Mouse (Mus musculus): ENCODE results near the gene Dph2. TPM values are rescaled to one million over a fixed set of nuclear protein-coding genes. Genes with fewer than 3 reads are reported as not detected.
A peak's percentile ranks its signal among the peaks of the same experiment; 100 is the strongest.

The Dph2 gene
- polyA plus RNA-seq, 1 experiment from 2014 or later = 24.8 TPM

- WGBS = 85% methylated on average over 3 of the region's 3 CpGs
- Histone ChIP-seq H3K36me3 (replicated peaks) (no peaks in the 10 kb centered on the region), H3K4me1 (peaks cover 17% of the 10 kb centered on the region), H3K27ac (replicated peaks) (no peak overlapping the region), H3K27me3 (replicated peaks; ENCODE audit: low read depth, poor library complexity, severe bottlenecking) (peaks cover 18% of the 10 kb centered on the region), H3K9me3 (no peaks in the 10 kb centered on the region), H3K4me3 (no peak overlapping the region)
- no peak for DNase-seq (ENCODE audit: low spot score)
These were observed 26.4 kb upstream of the Dph2 start for GRCm38 (mm10) chr4:117918261-117918660.

- Histone ChIP-seq H3K27me3 (replicated peaks; ENCODE audit: low read depth, poor library complexity, severe bottlenecking) (peaks cover 14% of the 10 kb centered on the region), H3K9me3 (no peaks in the 10 kb centered on the region), H3K27ac (replicated peaks) (no peak overlapping the region), H3K36me3 (replicated peaks) (peaks cover under 1% of the 10 kb centered on the region; the same call in 1 of the 2 replicates), H3K4me1 (peaks cover 22% of the 10 kb centered on the region), H3K4me3 (no peak overlapping the region)
- no peak for DNase-seq (ENCODE audit: low spot score)
- 89% methylated on average over 4 of the region's 4 CpGs for WGBS
These were observed 26.0 kb upstream of the Dph2 start for GRCm38 (mm10) chr4:117917847-117918246.

GRCm38 (mm10) chr4:117917402-117917801 lies 25.6 kb upstream of the Dph2 start:
- Histone ChIP-seq H3K9me3 (no peaks in the 10 kb centered on the region), H3K36me3 (replicated peaks) (peaks cover 5% of the 10 kb centered on the region), H3K27me3 (replicated peaks; ENCODE audit: low read depth, poor library complexity, severe bottlenecking) (peaks cover 10% of the 10 kb centered on the region), H3K27ac (replicated peaks) (no peak overlapping the region), H3K4me1 (peaks cover 26% of the 10 kb centered on the region), H3K4me3 (no peak overlapping the region)
- 85% methylated on average over 4 of the region's 4 CpGs for WGBS
- no peak for DNase-seq (ENCODE audit: low spot score)

DNA sequence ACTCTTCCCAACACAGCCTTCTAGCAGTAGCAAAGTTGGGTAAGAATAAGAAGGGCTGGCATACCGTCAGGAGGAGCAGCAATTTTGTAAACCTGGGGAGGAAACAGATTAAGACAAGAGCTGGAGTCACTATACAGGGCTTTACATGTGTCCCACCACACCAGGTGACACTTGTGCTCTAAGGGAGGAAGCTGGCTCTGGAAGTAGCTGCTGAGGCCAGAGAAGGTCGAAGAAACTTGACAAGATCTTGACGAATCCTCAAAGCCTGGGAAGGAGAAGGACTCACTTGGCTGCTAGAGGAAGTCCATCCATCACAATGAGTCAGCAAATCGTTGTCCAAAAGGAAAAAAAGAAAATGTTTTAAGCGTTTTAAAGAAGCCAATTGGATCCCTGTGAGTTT lies 24.6 kb upstream of the Dph2 start:
- no peak overlapping the region for H3K4me3 ChIP-seq
- DNase-seq (ENCODE audit: low spot score) = no peak
- peaks cover 16% of the 10 kb centered on the region for H3K36me3 ChIP-seq (replicated peaks)
- no peak overlapping the region for H3K27ac ChIP-seq (replicated peaks)
- peaks cover 31% of the 10 kb centered on the region for H3K4me1 ChIP-seq
- 87% methylated on average over 5 of the region's 5 CpGs for WGBS
- H3K27me3 ChIP-seq (replicated peaks; ENCODE audit: low read depth, poor library complexity, severe bottlenecking) = 0 out of 2 replicates have a peak, but pooled peaks cover under 1% of the 10 kb centered on the region
- H3K9me3 ChIP-seq = no peaks in the 10 kb centered on the region

GRCm38 (mm10) chr4:117915489-117916105 lies 23.8 kb upstream of the Dph2 start:
- peak; percentile 19 for DNase-seq (ENCODE audit: low spot score)
- peaks cover 31% of the 10 kb centered on the region for H3K4me1 ChIP-seq
- H3K4me3 ChIP-seq = peak overlapping the region; percentile 88
- no peaks in the 10 kb centered on the region for H3K27me3 ChIP-seq (replicated peaks; ENCODE audit: low read depth, poor library complexity, severe bottlenecking)
- H3K36me3 ChIP-seq (replicated peaks) = peaks cover 23% of the 10 kb centered on the region
- H3K27ac ChIP-seq (replicated peaks) = peak overlapping the region; percentile 98
- no peaks in the 10 kb centered on the region for H3K9me3 ChIP-seq
- whole genome bisulfite sequencing = 9% methylated on average over 19 of the region's 19 CpGs

DNA sequence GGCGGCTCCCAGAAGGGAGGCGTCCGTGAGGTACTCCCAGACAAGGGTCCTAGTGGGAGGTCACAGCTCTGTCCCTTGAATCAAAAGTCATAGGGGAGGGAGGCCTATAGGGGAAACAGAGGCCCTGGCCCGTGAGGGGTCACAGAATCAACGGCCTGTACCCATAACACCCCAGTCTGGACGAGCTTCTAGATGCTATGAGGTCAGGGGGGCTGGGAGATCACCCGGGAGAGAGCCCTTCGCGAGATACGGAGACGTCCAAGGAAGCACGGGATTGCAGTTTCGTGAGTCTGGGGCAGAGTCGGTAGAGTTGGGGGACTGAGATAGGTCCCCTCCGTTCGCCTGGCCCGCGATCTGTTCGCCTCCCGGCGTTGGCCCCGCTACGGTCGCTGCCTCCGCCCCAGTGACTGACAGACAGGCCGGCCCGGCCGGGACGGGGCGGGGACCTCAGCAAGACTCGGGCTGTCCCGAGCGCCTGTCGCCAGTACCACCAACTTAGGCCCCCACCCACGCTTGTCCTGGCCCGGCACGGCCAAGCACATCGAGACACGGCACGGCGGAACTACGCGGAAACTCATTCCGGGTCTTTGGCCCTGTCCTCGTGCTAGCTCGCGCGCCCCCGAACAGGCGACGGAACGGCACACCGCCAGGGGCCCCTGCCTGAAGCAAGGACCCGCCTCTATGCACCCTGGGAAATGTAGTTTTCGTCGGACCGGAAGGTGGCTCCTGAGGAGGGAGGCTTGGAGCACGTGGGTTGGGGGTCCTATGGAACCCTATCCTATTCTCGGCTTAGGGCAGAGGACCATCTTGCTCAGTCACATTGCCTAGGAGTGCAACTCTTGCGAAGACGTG lies 23.0 kb upstream of the Dph2 start, which contains the start of gene Ipo13:
Gene Ipo13 (minus strand): TSS at position 409 of the 852 bp plus-strand sequence.
- Histone ChIP-seq H3K27ac (replicated peaks) (peak within 1 kb of the TSS; percentile 98), H3K9me3 (no peaks in the 10 kb centered on the region), H3K4me3 (peak within 1 kb of the TSS; percentile 88), H3K4me1 (peaks cover 31% of the 10 kb centered on the region), H3K27me3 (replicated peaks; ENCODE audit: low read depth, poor library complexity, severe bottlenecking) (no peaks in the 10 kb centered on the region), H3K36me3 (replicated peaks) (peaks cover 31% of the 10 kb centered on the region)
- DNase-seq (ENCODE audit: low spot score) = peak; percentile 94
- under 1% methylated on average over 61 of the region's 61 CpGs for WGBS

GRCm38 (mm10) chr4:117914031-117914430 lies 22.2 kb upstream of the Dph2 start:
- no peak for DNase-seq (ENCODE audit: low spot score)
- Histone ChIP-seq H3K27ac (replicated peaks) (peak overlapping the region; percentile 98), H3K4me1 (peaks cover 35% of the 10 kb centered on the region), H3K27me3 (replicated peaks; ENCODE audit: low read depth, poor library complexity, severe bottlenecking) (no peaks in the 10 kb centered on the region), H3K4me3 (peak overlapping the region; percentile 88), H3K36me3 (replicated peaks) (peaks cover 39% of the 10 kb centered on the region), H3K9me3 (no peaks in the 10 kb centered on the region)
- WGBS = 23% methylated on average over 8 of the region's 8 CpGs

DNA sequence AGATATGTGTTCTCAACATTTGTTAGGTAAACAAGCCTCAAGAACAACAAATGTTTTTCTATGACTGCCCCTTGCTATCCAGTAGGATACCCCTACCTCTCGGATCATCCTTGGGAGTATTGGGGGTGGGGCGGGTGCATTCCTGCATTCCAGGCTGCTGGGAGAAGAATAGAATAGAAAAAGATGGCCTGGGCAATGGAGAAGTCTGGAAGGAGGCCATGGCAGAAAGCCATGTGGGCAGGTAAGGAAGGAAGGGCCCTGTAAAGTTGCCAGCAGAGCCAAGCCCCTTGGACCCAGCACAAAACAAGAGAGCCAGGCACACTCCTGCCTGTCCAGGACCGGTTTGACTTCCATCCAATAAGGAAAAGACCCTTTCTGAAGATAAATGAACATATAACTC lies 21.6 kb upstream of the Dph2 start:
- H3K27me3 ChIP-seq (replicated peaks; ENCODE audit: low read depth, poor library complexity, severe bottlenecking) = no peaks in the 10 kb centered on the region
- peaks cover 45% of the 10 kb centered on the region for H3K36me3 ChIP-seq (replicated peaks)
- WGBS = 52% methylated on average over 3 of the region's 3 CpGs
- peaks cover 38% of the 10 kb centered on the region for H3K4me1 ChIP-seq
- no peak overlapping the region for H3K27ac ChIP-seq (replicated peaks)
- DNase-seq (ENCODE audit: low spot score) = no peak
- H3K9me3 ChIP-seq = no peaks in the 10 kb centered on the region
- H3K4me3 ChIP-seq = peak overlapping the region; percentile 88

DNA sequence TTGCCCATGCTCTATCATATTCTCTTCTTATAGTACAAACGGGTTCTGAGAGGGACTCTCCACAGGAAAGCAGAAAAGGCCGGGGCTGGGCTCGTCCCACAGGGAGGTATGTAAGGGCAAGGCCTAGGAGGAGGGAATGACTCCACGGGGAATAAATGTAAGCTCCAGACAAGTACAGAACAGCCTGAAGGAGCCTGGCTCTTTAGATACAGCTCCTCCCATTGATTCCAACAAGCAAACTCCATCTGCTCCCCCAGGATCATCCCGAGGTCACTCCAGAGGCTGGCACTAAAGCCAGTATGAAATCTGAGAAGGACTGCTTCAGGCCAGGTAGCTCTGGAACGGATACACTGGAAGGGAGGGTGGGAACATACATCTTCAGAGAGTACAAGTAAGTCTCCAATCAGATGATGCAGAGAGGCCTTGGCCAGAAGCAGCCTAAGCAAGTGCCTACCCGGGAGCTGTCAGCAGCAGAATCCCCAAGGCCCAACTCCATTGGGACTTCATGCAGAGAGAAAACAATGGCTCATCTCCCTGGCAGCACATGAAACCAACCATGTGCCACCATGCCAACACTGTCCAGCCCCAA lies 20.9 kb upstream of the Dph2 start:
- H3K4me3 ChIP-seq = peak overlapping the region; percentile 88
- H3K27me3 ChIP-seq (replicated peaks; ENCODE audit: low read depth, poor library complexity, severe bottlenecking) = no peaks in the 10 kb centered on the region
- no peak for DNase-seq (ENCODE audit: low spot score)
- H3K4me1 ChIP-seq = peaks cover 38% of the 10 kb centered on the region
- WGBS = 61% methylated on average over 7 of the region's 7 CpGs
- H3K36me3 ChIP-seq (replicated peaks) = peaks cover 52% of the 10 kb centered on the region
- no peaks in the 10 kb centered on the region for H3K9me3 ChIP-seq
- no peak overlapping the region for H3K27ac ChIP-seq (replicated peaks)

DNA sequence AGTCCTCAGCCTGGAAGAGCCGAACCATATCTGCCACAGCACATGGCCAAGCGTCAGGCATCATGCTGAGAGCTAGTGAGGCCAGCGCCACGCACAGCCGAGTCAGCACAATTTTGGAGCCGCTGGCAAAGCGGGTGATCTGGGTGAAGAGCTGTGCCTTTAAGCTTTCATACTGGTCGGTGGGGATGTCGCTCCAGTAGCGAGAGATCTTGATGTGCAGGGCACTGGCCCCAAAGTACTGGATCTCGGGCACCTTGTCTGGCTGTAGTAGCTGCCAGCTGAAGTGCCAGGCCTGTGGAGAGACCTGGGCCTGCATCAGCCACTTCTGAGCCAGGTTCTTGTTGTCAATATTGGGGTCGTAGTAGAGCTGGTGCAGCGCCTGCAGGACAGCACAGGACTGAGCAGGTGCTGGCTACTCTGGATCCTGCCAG lies 20.3 kb upstream of the Dph2 start:
- Histone ChIP-seq H3K27me3 (replicated peaks; ENCODE audit: low read depth, poor library complexity, severe bottlenecking) (no peaks in the 10 kb centered on the region), H3K36me3 (replicated peaks) (peaks cover 56% of the 10 kb centered on the region), H3K4me1 (peaks cover 38% of the 10 kb centered on the region), H3K27ac (replicated peaks) (no peak overlapping the region), H3K9me3 (no peaks in the 10 kb centered on the region), H3K4me3 (peak overlapping the region; percentile 24; the same call in 1 of the 2 replicates)
- no peak for DNase-seq (ENCODE audit: low spot score)
- 91% methylated on average over 13 of the region's 13 CpGs for WGBS

GRCm38 (mm10) chr4:117908834-117909453 lies 17.1 kb upstream of the Dph2 start:
- Histone ChIP-seq H3K9me3 (no peaks in the 10 kb centered on the region), H3K27ac (replicated peaks) (no peak overlapping the region), H3K4me1 (peaks cover 28% of the 10 kb centered on the region), H3K36me3 (replicated peaks) (peaks cover 85% of the 10 kb centered on the region), H3K27me3 (replicated peaks; ENCODE audit: low read depth, poor library complexity, severe bottlenecking) (no peaks in the 10 kb centered on the region), H3K4me3 (no peak overlapping the region; the same call in 1 of the 2 replicates)
- DNase-seq (ENCODE audit: low spot score) = no peak
- WGBS = 79% methylated on average over 8 of the region's 8 CpGs

- Histone ChIP-seq H3K27ac (replicated peaks) (no peak overlapping the region), H3K27me3 (replicated peaks; ENCODE audit: low read depth, poor library complexity, severe bottlenecking) (no peaks in the 10 kb centered on the region), H3K4me3 (no peak overlapping the region), H3K36me3 (replicated peaks) (peaks cover 95% of the 10 kb centered on the region), H3K4me1 (peaks cover 7% of the 10 kb centered on the region), H3K9me3 (no peaks in the 10 kb centered on the region)
- WGBS = 91% methylated on average over 3 of the region's 3 CpGs
- no peak for DNase-seq (ENCODE audit: low spot score)
These were observed 14.4 kb upstream of the Dph2 start for GRCm38 (mm10) chr4:117906196-117906595.

Data from embryonic facial prominence, embryonic 10.5 days (tissue).